Mouse (Mus musculus): Measurements from ENCODE around the gene Tbc1d10c. TPM values are rescaled to one million over a fixed set of nuclear protein-coding genes. Genes with fewer than 3 reads are reported as not detected.
A peak's percentile ranks its signal among the peaks of the same experiment; 100 is the strongest.

The Tbc1d10c gene
- polyA plus RNA-seq, 1 experiment from 2014 or later = 2.0 TPM

GRCm38 (mm10) chr19:4152445-4153231, 38.4 kb downstream of the Tbc1d10c start:
- no peak for TF ChIP-seq CTCF (IDR thresholded peaks at IDR 0.05; ENCODE audit: low read depth)
- Histone ChIP-seq H3K36me3 (ENCODE audit: control insufficient read depth, insufficient read depth) (peaks cover 61% of the 10 kb centered on the region), H3K4me3 (ENCODE audit: low read depth, low read length) (no peak overlapping the region), H3K27me3 (replicated peaks; ENCODE audit: control insufficient read depth, insufficient read depth, low read length) (no peaks in the 10 kb centered on the region), H3K4me2 (replicated peaks; ENCODE audit: low read depth) (no peak overlapping the region), H3K4me1 (replicated peaks; ENCODE audit: control insufficient read depth, insufficient read depth, low read length) (peaks cover 9% of the 10 kb centered on the region; the same call in 1 of the 2 replicates), H3K9me3 (ENCODE audit: control insufficient read depth) (no peaks in the 10 kb centered on the region), H3K27ac (ENCODE audit: low read depth, low read length) (no peak overlapping the region), H3K9ac (ENCODE audit: low read depth, low read length) (no peak overlapping the region)
- no peak for ATAC-seq
- WGBS = 91% methylated on average over 8 of the region's 8 CpGs

DNA sequence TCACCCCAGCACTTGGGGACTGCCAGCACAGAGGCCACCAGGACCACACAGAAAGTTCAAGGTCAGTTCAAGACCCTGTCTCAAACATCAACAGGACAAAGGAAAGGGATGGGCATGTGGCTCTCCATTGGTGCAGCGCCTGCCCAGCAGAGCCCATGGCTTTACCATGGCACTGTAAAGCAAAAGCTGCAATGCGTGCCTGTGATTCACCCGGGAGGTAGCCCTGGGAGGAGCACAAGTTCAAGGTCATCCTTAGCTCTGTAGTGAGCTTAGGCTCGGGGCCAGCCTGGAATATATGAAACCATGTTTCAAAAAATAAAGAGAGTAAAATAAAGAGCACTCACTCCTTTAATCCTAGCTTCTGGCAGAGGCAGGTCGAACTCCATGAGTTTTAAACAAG, 39.2 kb downstream of the Tbc1d10c start:
- 83% methylated on average over 5 of the region's 5 CpGs for WGBS
- Histone ChIP-seq H3K9ac (ENCODE audit: low read depth, low read length) (no peak overlapping the region), H3K4me2 (replicated peaks; ENCODE audit: low read depth) (no peak overlapping the region), H3K4me1 (replicated peaks; ENCODE audit: control insufficient read depth, insufficient read depth, low read length) (peaks cover 9% of the 10 kb centered on the region; the same call in 1 of the 2 replicates), H3K4me3 (ENCODE audit: low read depth, low read length) (no peak overlapping the region), H3K9me3 (ENCODE audit: control insufficient read depth) (no peaks in the 10 kb centered on the region), H3K27me3 (replicated peaks; ENCODE audit: control insufficient read depth, insufficient read depth, low read length) (no peaks in the 10 kb centered on the region), H3K36me3 (ENCODE audit: control insufficient read depth, insufficient read depth) (peaks cover 60% of the 10 kb centered on the region), H3K27ac (ENCODE audit: low read depth, low read length) (no peak overlapping the region)
- no peak for TF ChIP-seq CTCF (IDR thresholded peaks at IDR 0.05; ENCODE audit: low read depth)
- no peak for ATAC-seq

DNA sequence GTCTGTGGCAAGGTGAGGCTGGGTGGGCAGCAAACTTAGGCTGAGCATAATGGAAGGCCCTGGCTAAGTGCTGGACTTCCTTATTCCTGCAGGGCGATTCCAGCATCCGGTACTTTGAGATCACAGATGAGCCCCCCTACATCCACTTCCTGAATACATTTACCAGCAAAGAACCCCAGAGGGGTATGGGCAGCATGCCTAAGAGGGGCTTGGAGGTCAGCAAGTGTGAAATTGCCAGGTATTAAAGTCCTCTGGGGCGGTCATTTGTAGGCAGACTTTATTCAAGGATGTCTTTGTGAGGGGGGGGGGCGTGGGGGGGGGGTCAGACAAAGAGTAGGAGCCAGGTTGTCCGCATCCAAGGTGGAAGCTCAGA, 39.6 kb downstream of the Tbc1d10c start:
- WGBS = 71% methylated on average over 5 of the region's 5 CpGs
- no peak for TF ChIP-seq CTCF (IDR thresholded peaks at IDR 0.05; ENCODE audit: low read depth)
- no peak for ATAC-seq
- Histone ChIP-seq H3K4me2 (replicated peaks; ENCODE audit: low read depth) (no peak overlapping the region), H3K4me3 (ENCODE audit: low read depth, low read length) (no peak overlapping the region), H3K27me3 (replicated peaks; ENCODE audit: control insufficient read depth, insufficient read depth, low read length) (no peaks in the 10 kb centered on the region), H3K9me3 (ENCODE audit: control insufficient read depth) (no peaks in the 10 kb centered on the region), H3K4me1 (replicated peaks; ENCODE audit: control insufficient read depth, insufficient read depth, low read length) (peaks cover 9% of the 10 kb centered on the region; the same call in 1 of the 2 replicates), H3K36me3 (ENCODE audit: control insufficient read depth, insufficient read depth) (peaks cover 56% of the 10 kb centered on the region), H3K9ac (ENCODE audit: low read depth, low read length) (no peak overlapping the region), H3K27ac (ENCODE audit: low read depth, low read length) (no peak overlapping the region)

DNA sequence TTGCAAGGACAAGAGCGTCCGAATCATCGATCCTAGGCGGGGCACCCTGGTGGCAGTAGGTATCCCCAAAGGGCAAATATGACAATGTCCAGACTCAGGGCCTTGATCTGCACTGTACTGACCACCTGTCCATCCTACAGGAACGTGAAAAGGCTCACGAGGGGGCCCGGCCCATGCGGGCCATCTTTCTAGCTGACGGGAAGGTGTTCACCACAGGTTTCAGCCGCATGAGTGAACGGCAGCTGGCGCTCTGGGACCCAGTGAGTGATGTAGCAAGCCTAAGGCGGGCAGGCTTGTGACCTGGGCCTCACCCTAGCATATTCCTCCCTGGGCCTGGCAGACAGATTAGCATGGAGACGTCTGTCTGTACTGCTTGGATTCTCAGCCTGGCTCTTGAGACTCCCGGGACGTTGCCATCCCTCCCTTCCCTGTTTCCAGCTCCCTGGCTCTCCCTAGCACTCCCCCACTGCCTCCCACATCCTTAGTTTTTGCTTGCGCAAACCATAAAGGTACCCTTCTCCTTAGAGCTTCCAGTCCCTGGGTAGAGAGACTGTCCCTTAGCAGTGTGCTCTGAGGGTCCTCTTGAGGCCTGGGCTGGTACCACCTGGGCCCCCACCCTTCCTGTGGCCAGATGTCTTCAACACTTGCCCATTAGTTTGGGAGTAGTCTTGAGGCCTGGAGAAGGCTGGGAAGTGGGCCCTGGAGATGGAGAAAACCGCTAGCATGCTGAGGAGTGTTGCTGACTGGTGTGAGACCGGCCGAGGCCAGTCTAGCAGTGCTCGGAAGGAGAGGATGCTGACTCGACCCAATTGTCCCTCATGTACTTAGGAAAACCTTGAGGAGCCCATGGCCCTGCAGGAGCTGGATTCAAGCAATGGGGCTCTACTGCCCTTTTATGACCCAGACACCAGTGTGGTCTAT, 40.3 kb downstream of the Tbc1d10c start:
- Histone ChIP-seq H3K4me3 (ENCODE audit: low read depth, low read length) (no peak overlapping the region), H3K4me2 (replicated peaks; ENCODE audit: low read depth) (peak overlapping the region; percentile 80), H3K27ac (ENCODE audit: low read depth, low read length) (no peak overlapping the region; the same call in 1 of the 2 replicates), H3K9ac (ENCODE audit: low read depth, low read length) (no peak overlapping the region), H3K36me3 (ENCODE audit: control insufficient read depth, insufficient read depth) (peaks cover 50% of the 10 kb centered on the region), H3K27me3 (replicated peaks; ENCODE audit: control insufficient read depth, insufficient read depth, low read length) (no peaks in the 10 kb centered on the region), H3K4me1 (replicated peaks; ENCODE audit: control insufficient read depth, insufficient read depth, low read length) (peaks cover 9% of the 10 kb centered on the region; the same call in 1 of the 2 replicates), H3K9me3 (ENCODE audit: control insufficient read depth) (no peaks in the 10 kb centered on the region)
- WGBS = 86% methylated on average over 22 of the region's 22 CpGs
- no peak for ATAC-seq
- TF ChIP-seq CTCF (IDR thresholded peaks at IDR 0.05; ENCODE audit: low read depth) = no peak

DNA sequence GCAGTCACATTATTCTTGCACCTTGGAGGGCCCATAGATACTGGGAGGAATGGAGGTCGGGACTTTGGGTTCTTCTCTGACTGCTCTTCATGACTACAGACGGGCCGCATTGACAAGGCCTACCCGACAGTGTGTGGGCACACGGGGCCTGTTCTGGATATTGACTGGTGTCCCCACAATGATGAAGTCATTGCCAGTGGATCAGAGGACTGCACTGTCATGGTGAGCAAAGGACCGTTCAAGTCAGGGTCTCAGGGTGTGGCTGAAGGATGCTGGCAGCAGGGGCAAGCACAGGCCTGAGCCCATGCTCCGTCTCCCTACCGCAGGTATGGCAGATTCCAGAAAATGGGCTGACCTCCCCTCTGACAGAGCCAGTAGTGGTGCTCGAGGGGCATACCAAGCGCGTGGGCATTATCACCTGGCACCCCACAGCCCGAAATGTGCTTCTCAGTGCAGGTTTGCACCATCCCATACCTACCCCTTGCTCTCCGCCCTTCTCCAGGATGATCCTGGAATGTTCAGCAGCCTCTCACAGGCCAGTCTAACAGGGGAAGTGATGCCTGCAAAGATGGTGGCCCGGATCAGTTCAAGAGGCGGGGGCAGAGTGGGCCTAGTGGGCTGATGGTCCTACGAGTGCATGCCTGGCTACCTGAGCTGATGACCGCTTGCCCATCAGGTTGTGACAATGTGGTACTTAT, 41.2 kb downstream of the Tbc1d10c start:
- 86% methylated on average over 17 of the region's 17 CpGs for WGBS
- no peak; the same call in 1 of the 2 replicates for ATAC-seq
- H3K4me2 ChIP-seq (replicated peaks; ENCODE audit: low read depth) = peak overlapping the region; percentile 80
- H3K4me1 ChIP-seq (replicated peaks; ENCODE audit: control insufficient read depth, insufficient read depth, low read length) = peaks cover 9% of the 10 kb centered on the region; the same call in 1 of the 2 replicates
- no peak overlapping the region for H3K9ac ChIP-seq (ENCODE audit: low read depth, low read length)
- H3K36me3 ChIP-seq (ENCODE audit: control insufficient read depth, insufficient read depth) = peaks cover 43% of the 10 kb centered on the region
- H3K27me3 ChIP-seq (replicated peaks; ENCODE audit: control insufficient read depth, insufficient read depth, low read length) = no peaks in the 10 kb centered on the region
- peak overlapping the region; percentile 84; the same call in 1 of the 2 replicates for H3K4me3 ChIP-seq (ENCODE audit: low read depth, low read length)
- no peaks in the 10 kb centered on the region for H3K9me3 ChIP-seq (ENCODE audit: control insufficient read depth)
- TF ChIP-seq CTCF (IDR thresholded peaks at IDR 0.05; ENCODE audit: low read depth) = no peak
- peak overlapping the region; percentile 7; the same call in 1 of the 2 replicates for H3K27ac ChIP-seq (ENCODE audit: low read depth, low read length)
